Mouse (Mus musculus) megakaryocyte, embryonic 14.5 days (primary cell): ENCODE results near the gene Zfp629.

Experiments
- FLI1 ChIP-seq: IDR thresholded peaks from 2 replicates; pipeline ENCODE4 v1.6.1; 2012; ENCODE audit warnings: low read length, inconsistent platforms, mixed read lengths
- GATA1 ChIP-seq: IDR thresholded peaks from 3 replicates; pipeline ENCODE4 v1.6.1; 2012; ENCODE audit warnings: mixed read lengths, low read length, inconsistent platforms, borderline replicate concordance

DNA sequence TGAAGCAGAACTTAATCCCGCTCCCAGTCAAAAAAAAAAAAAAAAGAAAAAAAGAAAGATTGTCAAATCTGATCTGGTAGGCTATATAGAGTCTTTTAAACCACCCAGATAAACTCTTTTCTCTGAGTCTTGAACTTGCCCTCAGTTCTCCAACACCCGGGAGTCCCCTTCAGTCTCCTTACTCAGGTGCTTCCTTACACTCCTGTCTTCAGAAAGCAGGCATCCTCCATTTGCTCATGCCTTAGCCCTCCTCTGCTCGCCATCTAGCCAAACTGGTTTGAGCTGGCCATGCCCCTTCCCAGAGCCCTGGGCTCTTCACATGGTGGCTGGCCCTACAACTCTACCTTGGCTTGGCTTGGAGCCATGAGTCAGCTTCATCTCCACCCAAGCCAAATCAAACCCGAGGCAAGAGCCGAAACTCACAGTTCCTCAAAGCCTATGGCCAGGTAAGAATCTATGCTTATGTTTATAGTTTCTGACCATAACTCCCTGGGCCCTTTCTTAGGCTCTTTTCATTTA, 54.2 kb downstream of the Zfp629 start, which contains the start of gene Tmem265:
- TF ChIP-seq GATA1 (no peak), FLI1 (no peak)
